Mouse (Mus musculus) embryonic facial prominence, embryonic 15.5 days (tissue): ENCODE measurements around the gene Gm6401. TPM values are rescaled to one million over a fixed set of nuclear protein-coding genes. Genes with fewer than 3 reads are reported as not detected.
"Not testable (repeated sequence)": the region's sequence is repeated elsewhere in the genome, so short reads cannot be mapped to it uniquely, and the experiment has no call there.

Experiments
- ATAC-seq: fragments of 200-750 bp; cut with Nextera tagmentation; 2 replicates; pipeline ENCODE4 v1.8.0; 2017; ENCODE audit warnings: low read depth, moderate TSS enrichment; ENCODE audit not compliant: insufficient number of reproducible peaks, low FRiP score, low TSS enrichment
- H3K27ac ChIP-seq: fragments of 300-500 bp; sonication (generic); replicated peaks from 2 replicates; pipeline ENCODE4 v1.5.1; 2015; ENCODE audit warnings: mild to moderate bottlenecking, inconsistent platforms
- H3K27me3 ChIP-seq: fragments of 300-500 bp; sonication (generic); 2 replicates; pipeline ENCODE4 v1.6.1; 2015; ENCODE audit warnings: inconsistent platforms
- H3K36me3 ChIP-seq: fragments of 300-500 bp; sonication (generic); 2 replicates; pipeline ENCODE4 v1.6.1; 2015; ENCODE audit warnings: mild to moderate bottlenecking, inconsistent platforms
- H3K4me1 ChIP-seq: fragments of 300-500 bp; sonication (generic); 2 replicates; pipeline ENCODE4 v1.6.1; 2015; ENCODE audit warnings: inconsistent platforms
- H3K4me2 ChIP-seq: fragments of 300-500 bp; sonication (generic); replicated peaks from 2 replicates; pipeline ENCODE4 v1.6.1; 2015; ENCODE audit warnings: mild to moderate bottlenecking, inconsistent platforms
- H3K4me3 ChIP-seq: fragments of 300-500 bp; sonication (generic); replicated peaks from 2 replicates; pipeline ENCODE4 v1.5.1; 2015; ENCODE audit warnings: mild to moderate bottlenecking, inconsistent platforms
- H3K9ac ChIP-seq: fragments of 300-500 bp; sonication (generic); 2 replicates; pipeline ENCODE4 v1.6.1; 2015; ENCODE audit warnings: inconsistent platforms
- H3K9me3 ChIP-seq: fragments of 300-500 bp; sonication (generic); replicated peaks from 2 replicates; pipeline ENCODE4 v1.6.1; 2016; ENCODE audit warnings: inconsistent platforms
- WGBS: fragments of 180-500 bp; shearing (Covaris S2); methylation state at CpG from one replicate; pipeline ENCODE4 v1.1.7; 2015; 5-methylcytosine and 5-hydroxymethylcytosine counted together
- polyA plus RNA-seq: library from polyadenylated mRNA; unstranded; fragments of >200 nt; fragmentation: Nextera tagmentation; extraction: Ambion mirVana; gene quantifications from 2 replicates; pipeline ENCODE4 v1.2.1, GENCODE M21; 2015

Gene Gm6401
- polyA plus RNA-seq = not detected in 2 replicates

DNA sequence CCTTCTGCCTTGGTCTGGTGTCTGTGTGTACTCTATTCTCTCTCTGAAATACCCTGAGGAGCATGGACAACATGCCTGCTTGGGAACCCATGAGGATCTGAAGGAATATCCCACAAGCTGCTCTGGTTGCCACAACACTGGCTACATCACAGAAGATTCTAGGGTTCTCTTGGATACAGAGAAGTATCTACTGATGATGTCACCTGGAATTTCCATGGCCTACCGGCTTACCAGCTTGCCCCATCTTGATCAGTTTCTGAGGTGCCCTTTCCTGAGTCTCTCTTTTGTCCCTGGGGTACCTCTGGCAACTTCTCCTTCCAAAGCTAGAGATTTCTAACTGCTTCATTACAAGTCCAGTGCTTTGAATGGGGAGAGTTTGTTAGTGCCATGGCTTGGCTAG, at the start of gene Gm6401:
Gene Gm6401, minus strand, starts transcription at position 101 of the 400 bp plus-strand sequence.
- H3K9ac ChIP-seq, ATAC-seq, H3K9me3 ChIP-seq, H3K36me3 ChIP-seq, H3K27ac ChIP-seq, H3K4me1 ChIP-seq, H3K27me3 ChIP-seq, H3K4me2 ChIP-seq, H3K4me3 ChIP-seq: not testable (repeated sequence)
- 81% methylated on average over 1 of the region's 1 CpGs for WGBS

DNA sequence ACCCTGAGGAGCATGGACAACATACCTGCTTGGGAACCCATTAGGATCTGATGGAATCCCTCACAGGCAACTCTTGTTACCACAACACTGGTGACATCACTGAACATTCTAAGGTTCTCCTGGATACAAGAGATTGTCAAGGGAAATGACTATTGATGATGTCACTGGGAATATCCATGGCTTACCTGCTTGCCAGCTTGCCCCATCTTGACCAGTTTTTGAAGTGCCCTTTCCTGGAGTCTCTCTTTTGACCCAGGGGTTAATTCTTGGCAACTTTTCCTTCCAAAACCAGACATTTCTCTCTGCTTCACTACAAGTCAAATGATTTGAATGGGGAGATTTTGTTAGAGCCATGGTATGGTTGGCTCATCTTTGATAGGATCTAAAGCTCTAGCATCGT, 15.5 kb upstream of the Gm6401 start, which contains the start of gene Gm3543:
Gene Gm3543, minus strand, starts transcription at position 101 of the 400 bp plus-strand sequence.
- H3K27ac ChIP-seq, H3K4me1 ChIP-seq, H3K27me3 ChIP-seq, ATAC-seq, H3K9me3 ChIP-seq, H3K4me3 ChIP-seq, H3K9ac ChIP-seq, H3K4me2 ChIP-seq, H3K36me3 ChIP-seq: not testable (repeated sequence)
- no CpG with 5 or more reads among the region's 1 CpGs for WGBS

DNA sequence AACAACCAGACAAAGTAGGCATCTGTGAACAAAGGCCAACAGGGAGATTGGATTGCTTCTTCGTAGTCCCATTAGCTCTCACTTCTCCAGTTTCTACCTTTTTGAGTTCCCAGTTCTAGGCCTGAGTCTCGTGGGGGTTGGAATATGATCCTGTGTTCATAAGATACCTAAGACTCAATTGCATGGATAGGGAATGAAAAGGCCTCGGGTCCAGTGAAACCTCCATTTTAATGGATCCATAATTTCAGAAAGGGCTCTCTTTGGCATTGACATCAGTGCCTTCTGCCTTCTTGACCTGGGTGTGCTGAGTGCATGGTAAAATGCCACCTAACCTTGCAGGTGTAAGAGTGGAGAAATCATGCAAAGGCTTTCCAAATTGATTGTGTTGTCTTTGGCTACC, 869 bp upstream of the Gm6401 start:
- 62% methylated on average over 3 of the region's 3 CpGs for WGBS
- H3K27me3 ChIP-seq, ATAC-seq: not testable (repeated sequence)

DNA sequence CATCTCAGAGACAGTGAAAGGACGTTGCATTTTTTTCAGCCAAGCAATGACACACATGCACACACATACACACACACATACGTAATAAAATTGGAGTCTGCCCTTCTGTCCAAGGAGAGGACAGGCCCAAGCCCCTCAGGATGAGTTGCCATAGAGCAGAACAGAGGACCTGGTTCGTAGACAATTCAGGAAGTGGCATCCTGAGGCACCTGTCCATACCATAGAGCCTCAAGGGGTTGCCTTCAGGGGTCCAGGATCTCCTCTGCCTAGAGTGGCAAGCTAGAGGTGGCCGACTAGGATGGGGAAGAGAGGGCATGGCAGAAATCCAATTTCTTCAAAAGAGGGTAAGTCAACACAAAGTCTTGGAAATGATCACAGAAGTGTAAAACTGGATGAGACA, 3.6 kb downstream of the Gm6401 start:
- H3K9ac ChIP-seq, ATAC-seq, H3K4me2 ChIP-seq, H3K4me1 ChIP-seq, H3K27me3 ChIP-seq, H3K4me3 ChIP-seq, H3K36me3 ChIP-seq, H3K27ac ChIP-seq, H3K9me3 ChIP-seq: not testable (repeated sequence)
- 63% methylated on average over 4 of the region's 4 CpGs for WGBS

More for the DNA sequence above, 869 bp upstream of the Gm6401 start:
- H3K36me3 ChIP-seq, H3K4me2 ChIP-seq, H3K9me3 ChIP-seq, H3K4me1 ChIP-seq, H3K9ac ChIP-seq, H3K4me3 ChIP-seq, H3K27ac ChIP-seq: not testable (repeated sequence)

DNA sequence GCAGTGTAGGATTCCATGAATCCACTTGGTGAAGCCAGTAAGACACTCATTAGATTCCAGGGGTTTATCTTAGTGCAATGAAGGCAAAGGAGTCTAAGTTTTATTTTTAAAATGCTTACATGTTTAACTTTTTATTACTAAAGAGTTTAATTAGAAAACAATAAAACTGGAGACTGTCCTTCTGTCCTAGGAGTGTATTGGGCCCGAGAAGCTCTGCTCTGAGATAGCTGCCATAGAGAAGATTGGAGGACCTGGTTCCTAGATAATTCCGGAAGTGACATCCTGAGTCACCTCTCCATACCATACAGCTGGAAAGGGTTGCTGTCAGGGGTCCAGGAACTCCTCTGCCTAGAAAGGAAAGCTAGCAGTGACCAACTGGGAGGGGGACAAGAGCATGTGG, 24.0 kb downstream of the Gm6401 start, which contains the start of gene 1700024B05Rik:
Gene 1700024B05Rik, plus strand, starts transcription at position 301 of the 400 bp plus-strand sequence.
- not testable (repeated sequence) for H3K9ac ChIP-seq, H3K9me3 ChIP-seq, H3K36me3 ChIP-seq, H3K27me3 ChIP-seq, H3K27ac ChIP-seq, ATAC-seq, H3K4me1 ChIP-seq, H3K4me2 ChIP-seq, H3K4me3 ChIP-seq
- 79% methylated on average over 2 of the region's 2 CpGs for WGBS

DNA sequence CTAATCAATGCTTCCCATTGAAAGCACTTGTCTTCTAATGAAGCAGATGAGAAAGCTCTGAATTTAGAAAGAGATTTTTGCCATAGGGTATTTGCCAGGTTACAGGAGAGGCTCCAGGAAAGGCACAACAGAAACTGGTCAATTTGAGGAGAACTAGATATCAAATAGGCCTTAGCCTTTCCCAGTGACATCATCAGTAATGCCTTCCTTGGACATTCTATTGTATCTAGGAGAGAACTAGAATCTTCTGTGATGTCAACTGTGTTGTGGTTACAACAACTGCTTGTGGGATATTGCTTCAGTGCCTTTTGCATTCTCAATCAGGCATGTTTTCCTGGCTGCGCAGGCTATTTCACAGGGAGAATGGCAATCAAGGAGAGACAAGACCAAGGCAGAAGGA, 43.1 kb downstream of the Gm6401 start, which contains the start of gene 1700049E17Rik1:
Gene 1700049E17Rik1, plus strand, starts transcription at position 301 of the 400 bp plus-strand sequence.
- not testable (repeated sequence) for ATAC-seq, H3K4me1 ChIP-seq, H3K9ac ChIP-seq, H3K9me3 ChIP-seq, H3K4me3 ChIP-seq, H3K27me3 ChIP-seq, H3K27ac ChIP-seq, H3K4me2 ChIP-seq, H3K36me3 ChIP-seq
- WGBS = no CpG with 5 or more reads among the region's 1 CpGs

Other genes starting within 250 kb of the Gm6401 start
- not detected in 2 replicates for gene Gm7929, start 217.3 kb downstream of the Gm6401 start, polyA plus RNA-seq
- not detected in 2 replicates for gene Gm47189, start 195.5 kb downstream of the Gm6401 start, polyA plus RNA-seq
- not detected in 2 replicates for gene Gm7980, start 60.6 kb downstream of the Gm6401 start, polyA plus RNA-seq
- not detected in 2 replicates for gene 1700049E17Rik1, start 43.0 kb downstream of the Gm6401 start, polyA plus RNA-seq
- not detected in 2 replicates for gene 1700024B05Rik, start 23.9 kb downstream of the Gm6401 start, polyA plus RNA-seq
- gene Gm3543, start 15.4 kb upstream of the Gm6401 start, polyA plus RNA-seq = 0.76 TPM in 1 of 2 replicates, not detected in the other
- not detected in 2 replicates for gene Gm7951, start 149.4 kb upstream of the Gm6401 start, polyA plus RNA-seq
- gene Gm17027, start 194.7 kb upstream of the Gm6401 start, polyA plus RNA-seq = not detected in 2 replicates
- not detected in 2 replicates for gene Gm3573, start 222.9 kb upstream of the Gm6401 start, polyA plus RNA-seq